Mouse (Mus musculus) stomach, embryonic 14.5 days (tissue): ENCODE results near the gene Mical3. TPM values are rescaled to one million over a fixed set of nuclear protein-coding genes. Genes with fewer than 3 reads are reported as not detected.

ENCODE experiments used
- ATAC-seq: fragments of 200-750 bp; cut with Nextera tagmentation; 2 replicates; pipeline ENCODE4 v1.8.0; 2017; ENCODE audit warnings: low read depth, moderate TSS enrichment; ENCODE audit not compliant: insufficient number of reproducible peaks, insufficient read depth, low FRiP score
- H3K27ac ChIP-seq: fragments of 300-500 bp; sonication (generic); 2 replicates; pipeline ENCODE4 v1.5.1; 2014; ENCODE audit warnings: mild to moderate bottlenecking, low read length, moderate library complexity, mixed read lengths
- H3K27me3 ChIP-seq: fragments of 300-500 bp; sonication (generic); 2 replicates; pipeline ENCODE4 v1.6.1; 2014; ENCODE audit warnings: low read length, control low read depth, mixed read lengths; ENCODE audit not compliant: control insufficient read depth, insufficient read depth
- H3K36me3 ChIP-seq: fragments of 300-500 bp; sonication (generic); 2 replicates; pipeline ENCODE4 v1.6.1; 2014; ENCODE audit warnings: mild to moderate bottlenecking, control low read depth, low read length, moderate library complexity, mixed read lengths; ENCODE audit not compliant: control insufficient read depth, insufficient read depth
- H3K4me1 ChIP-seq: fragments of 300-500 bp; sonication (generic); 2 replicates; pipeline ENCODE4 v1.6.1; 2014; ENCODE audit warnings: low read length, control low read depth, mixed read lengths; ENCODE audit not compliant: control insufficient read depth, insufficient read depth
- H3K4me2 ChIP-seq: fragments of 300-500 bp; sonication (generic); replicated peaks from 2 replicates; pipeline ENCODE4 v1.6.1; 2014; ENCODE audit warnings: low read depth, low read length, control low read depth
- H3K4me3 ChIP-seq: fragments of 300-500 bp; sonication (generic); 2 replicates; pipeline ENCODE4 v1.5.1; 2014; ENCODE audit warnings: low read depth, low read length, control low read depth
- H3K9ac ChIP-seq: fragments of 300-500 bp; sonication (generic); replicated peaks from 2 replicates; pipeline ENCODE4 v1.6.1; 2014; ENCODE audit warnings: low read depth, mild to moderate bottlenecking, control low read depth, low read length, moderate library complexity, mixed read lengths
- H3K9me3 ChIP-seq: fragments of 300-500 bp; sonication (generic); 2 replicates; pipeline ENCODE4 v1.6.1; 2016; ENCODE audit warnings: low read depth, low read length, control low read depth; ENCODE audit not compliant: control insufficient read depth
- WGBS: fragments of 180-500 bp; shearing (Covaris S2); extraction: QIAGEN DNeasy Blood & Tissue Kit; methylation state at CpG from one replicate; pipeline ENCODE4 v1.1.7; 2014; 5-methylcytosine and 5-hydroxymethylcytosine counted together
- polyA plus RNA-seq: library from polyadenylated mRNA; unstranded; fragments of >200 nt; fragmentation: Nextera tagmentation; extraction: Ambion mirVana; gene quantifications from 2 replicates; pipeline ENCODE4 v1.2.1, GENCODE M21; 2014

Gene Mical3
- polyA plus RNA-seq, 1 experiment from 2014 or later = 24.8 TPM

- ATAC-seq = no peak
- no peaks in the 10 kb centered on the region for H3K36me3 ChIP-seq
- H3K27me3 ChIP-seq = no peaks in the 10 kb centered on the region
- WGBS = 56% methylated on average over 10 of the region's 10 CpGs
- no peak overlapping the region for H3K4me3 ChIP-seq
- no peak overlapping the region for H3K9ac ChIP-seq
- H3K4me2 ChIP-seq = no peak overlapping the region
- H3K4me1 ChIP-seq = no peaks in the 10 kb centered on the region
- H3K27ac ChIP-seq = no peak overlapping the region
- no peaks in the 10 kb centered on the region for H3K9me3 ChIP-seq
Measured at GRCm38 (mm10) chr6:121116434-121116833, 14.4 kb downstream of the Mical3 start.

- Histone ChIP-seq H3K4me2 (no peak overlapping the region), H3K9me3 (no peaks in the 10 kb centered on the region), H3K36me3 (no peaks in the 10 kb centered on the region), H3K9ac (no peak overlapping the region), H3K27me3 (no peaks in the 10 kb centered on the region), H3K4me3 (no peak overlapping the region), H3K27ac (peak overlapping the region; percentile 7; the same call in 1 of the 2 replicates), H3K4me1 (peaks cover 5% of the 10 kb centered on the region; the same call in 1 of the 2 replicates)
- WGBS = 35% methylated on average over 10 of the region's 10 CpGs
- ATAC-seq = no peak
Measured at GRCm38 (mm10) chr6:121111448-121112055, 19.2 kb downstream of the Mical3 start.

- H3K27ac ChIP-seq = peak overlapping the region; percentile 64; the same call in 1 of the 2 replicates
- no peaks in the 10 kb centered on the region for H3K9me3 ChIP-seq
- peak; percentile 96 for ATAC-seq
- under 1% methylated on average over 42 of the region's 42 CpGs for WGBS
- peak overlapping the region; percentile 90 for H3K4me2 ChIP-seq
- H3K4me1 ChIP-seq = peaks cover 5% of the 10 kb centered on the region; the same call in 1 of the 2 replicates
- no peaks in the 10 kb centered on the region for H3K36me3 ChIP-seq
- peak overlapping the region; percentile 91 for H3K4me3 ChIP-seq
- H3K27me3 ChIP-seq = no peaks in the 10 kb centered on the region
- H3K9ac ChIP-seq = peak overlapping the region; percentile 57
Measured at GRCm38 (mm10) chr6:121109998-121110603, 20.7 kb downstream of the Mical3 start.

GRCm38 (mm10) chr6:121109181-121109981, 21.4 kb downstream of the Mical3 start:
- peak overlapping the region; percentile 91 for H3K4me3 ChIP-seq
- H3K4me1 ChIP-seq = peaks cover 5% of the 10 kb centered on the region; the same call in 1 of the 2 replicates
- H3K4me2 ChIP-seq = peak overlapping the region; percentile 90
- 2% methylated on average over 37 of the region's 52 CpGs for WGBS
- H3K9ac ChIP-seq = peak overlapping the region; percentile 57
- H3K27me3 ChIP-seq = no peaks in the 10 kb centered on the region
- H3K9me3 ChIP-seq = no peaks in the 10 kb centered on the region
- no peaks in the 10 kb centered on the region for H3K36me3 ChIP-seq
- peak; percentile 39; the same call in 1 of the 2 replicates for ATAC-seq
- peak overlapping the region; percentile 64; the same call in 1 of the 2 replicates for H3K27ac ChIP-seq

GRCm38 (mm10) chr6:121108075-121108474, 22.7 kb downstream of the Mical3 start:
- no peak overlapping the region for H3K4me2 ChIP-seq
- no peak overlapping the region for H3K27ac ChIP-seq
- H3K4me1 ChIP-seq = peaks cover 7% of the 10 kb centered on the region; the same call in 1 of the 2 replicates
- H3K27me3 ChIP-seq = no peaks in the 10 kb centered on the region
- H3K36me3 ChIP-seq = no peaks in the 10 kb centered on the region
- 63% methylated on average over 1 of the region's 1 CpGs for WGBS
- no peak overlapping the region for H3K4me3 ChIP-seq
- H3K9ac ChIP-seq = no peak overlapping the region
- ATAC-seq = no peak
- no peaks in the 10 kb centered on the region for H3K9me3 ChIP-seq

GRCm38 (mm10) chr6:121106711-121107405, 23.9 kb downstream of the Mical3 start:
- no peaks in the 10 kb centered on the region for H3K9me3 ChIP-seq
- H3K27me3 ChIP-seq = no peaks in the 10 kb centered on the region
- no peak for ATAC-seq
- H3K9ac ChIP-seq = no peak overlapping the region
- WGBS = 86% methylated on average over 16 of the region's 16 CpGs
- H3K4me2 ChIP-seq = no peak overlapping the region
- H3K36me3 ChIP-seq = no peaks in the 10 kb centered on the region
- peaks cover 7% of the 10 kb centered on the region; the same call in 1 of the 2 replicates for H3K4me1 ChIP-seq
- H3K27ac ChIP-seq = no peak overlapping the region
- H3K4me3 ChIP-seq = no peak overlapping the region

GRCm38 (mm10) chr6:121105726-121106125, 25.1 kb downstream of the Mical3 start:
- no peaks in the 10 kb centered on the region for H3K36me3 ChIP-seq
- no peak overlapping the region for H3K4me3 ChIP-seq
- no peaks in the 10 kb centered on the region for H3K27me3 ChIP-seq
- no peaks in the 10 kb centered on the region for H3K9me3 ChIP-seq
- H3K4me1 ChIP-seq = peaks cover 7% of the 10 kb centered on the region; the same call in 1 of the 2 replicates
- no peak for ATAC-seq
- H3K9ac ChIP-seq = no peak overlapping the region
- H3K4me2 ChIP-seq = no peak overlapping the region
- 73% methylated on average over 4 of the region's 4 CpGs for WGBS
- H3K27ac ChIP-seq = no peak overlapping the region
